Mouse (Mus musculus): ENCODE data around the gene Gm15517. TPM values are rescaled to one million over a fixed set of nuclear protein-coding genes. Genes with fewer than 3 reads are reported as not detected.
A peak's percentile ranks its signal among the peaks of the same experiment; 100 is the strongest.

Gm15517 gene
- polyA plus RNA-seq, 1 experiment from 2014 or later, result not detected

DNA sequence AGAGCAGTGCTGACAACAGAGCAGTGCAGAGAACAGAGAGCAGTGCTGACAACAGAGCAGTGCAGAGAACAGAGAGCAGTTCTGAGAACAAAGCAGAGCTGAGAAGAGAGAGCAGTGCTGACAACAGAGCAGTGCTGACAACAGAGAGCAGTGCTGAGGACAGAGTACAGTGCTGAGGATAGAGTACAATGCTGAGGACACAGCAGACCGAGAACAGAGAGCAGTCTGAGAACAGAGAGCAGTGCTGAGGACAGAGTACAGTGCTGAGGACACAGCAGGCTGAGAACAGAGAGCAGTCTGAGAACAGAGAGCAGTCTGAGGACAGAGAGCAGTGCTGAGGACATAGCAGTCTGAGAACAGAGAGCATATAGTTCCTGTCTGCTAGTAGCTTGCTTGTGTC lies 20.5 kb upstream of the Gm15517 start:
- no peaks in the 10 kb centered on the region for H3K9me3 ChIP-seq (ENCODE audit: control insufficient read depth)
- no peak for TF ChIP-seq CTCF (IDR thresholded peaks at IDR 0.05; ENCODE audit: low read depth)
- H3K27me3 ChIP-seq (replicated peaks; ENCODE audit: control insufficient read depth, insufficient read depth, low read length), result no peaks in the 10 kb centered on the region
- no peak overlapping the region for H3K9ac ChIP-seq (ENCODE audit: low read depth, low read length)
- no peak overlapping the region for H3K4me3 ChIP-seq (ENCODE audit: low read depth, low read length)
- no peak overlapping the region for H3K27ac ChIP-seq (ENCODE audit: low read depth, low read length)
- no peaks in the 10 kb centered on the region for H3K36me3 ChIP-seq (ENCODE audit: control insufficient read depth, insufficient read depth)
- 23% methylated on average over 1 of the region's 1 CpGs for WGBS
- no peak overlapping the region for H3K4me2 ChIP-seq (replicated peaks; ENCODE audit: low read depth)
- peaks cover 6% of the 10 kb centered on the region for H3K4me1 ChIP-seq (replicated peaks; ENCODE audit: control insufficient read depth, insufficient read depth, low read length)
- ATAC-seq, result no peak

DNA sequence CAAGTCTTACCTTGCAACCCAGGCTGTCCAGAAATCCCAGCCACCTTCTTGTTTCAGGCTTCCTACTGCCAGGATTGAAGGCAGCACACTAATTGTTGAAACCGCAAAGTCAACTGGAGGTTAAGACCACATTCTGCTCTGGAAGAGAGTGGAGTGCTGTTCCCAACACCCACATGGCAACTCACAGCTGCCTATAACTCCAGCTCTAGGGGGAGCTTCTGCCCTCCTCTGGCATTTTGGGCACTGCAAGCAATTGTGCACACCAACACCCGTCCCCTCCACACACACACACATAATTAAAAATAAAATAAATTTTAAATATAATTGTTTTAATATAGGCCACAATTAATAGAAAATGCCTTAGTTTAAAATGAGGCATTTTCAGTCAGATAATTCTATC lies 20.1 kb upstream of the Gm15517 start:
- H3K4me3 ChIP-seq (ENCODE audit: low read depth, low read length), result no peak overlapping the region
- WGBS, result 72% methylated on average over 2 of the region's 2 CpGs
- H3K4me1 ChIP-seq (replicated peaks; ENCODE audit: control insufficient read depth, insufficient read depth, low read length), result peaks cover 6% of the 10 kb centered on the region
- no peak overlapping the region for H3K9ac ChIP-seq (ENCODE audit: low read depth, low read length)
- no peaks in the 10 kb centered on the region for H3K36me3 ChIP-seq (ENCODE audit: control insufficient read depth, insufficient read depth)
- H3K27ac ChIP-seq (ENCODE audit: low read depth, low read length), result no peak overlapping the region
- H3K4me2 ChIP-seq (replicated peaks; ENCODE audit: low read depth), result no peak overlapping the region
- no peaks in the 10 kb centered on the region for H3K9me3 ChIP-seq (ENCODE audit: control insufficient read depth)
- TF ChIP-seq CTCF (IDR thresholded peaks at IDR 0.05; ENCODE audit: low read depth), result no peak
- H3K27me3 ChIP-seq (replicated peaks; ENCODE audit: control insufficient read depth, insufficient read depth, low read length), result no peaks in the 10 kb centered on the region
- ATAC-seq, result no peak

DNA sequence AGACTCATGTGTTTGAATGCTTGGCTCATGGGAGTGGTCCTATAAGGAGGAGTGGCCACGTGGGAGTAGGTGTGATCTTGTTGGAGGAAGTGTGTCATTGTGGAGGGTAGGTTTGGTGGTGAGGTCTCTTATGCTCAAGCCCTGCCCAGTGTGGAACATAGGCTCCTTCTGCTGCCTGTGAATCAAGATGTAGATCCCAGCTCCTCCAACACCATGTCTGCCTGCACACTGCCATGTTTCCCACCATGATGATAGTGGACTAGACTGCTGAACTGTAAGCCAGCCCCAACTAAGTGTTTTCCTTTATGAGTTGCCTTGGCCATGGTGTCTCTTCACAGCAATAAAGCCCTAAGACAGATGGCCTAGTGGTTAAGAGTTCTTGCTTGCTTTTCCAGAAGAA lies 17.2 kb upstream of the Gm15517 start:
- Histone ChIP-seq H3K9ac (ENCODE audit: low read depth, low read length) (no peak overlapping the region), H3K4me3 (ENCODE audit: low read depth, low read length) (no peak overlapping the region), H3K36me3 (ENCODE audit: control insufficient read depth, insufficient read depth) (peaks cover 9% of the 10 kb centered on the region; the same call in 1 of the 2 replicates), H3K4me2 (replicated peaks; ENCODE audit: low read depth) (no peak overlapping the region), H3K9me3 (ENCODE audit: control insufficient read depth) (no peaks in the 10 kb centered on the region), H3K4me1 (replicated peaks; ENCODE audit: control insufficient read depth, insufficient read depth, low read length) (peaks cover 6% of the 10 kb centered on the region), H3K27me3 (replicated peaks; ENCODE audit: control insufficient read depth, insufficient read depth, low read length) (no peaks in the 10 kb centered on the region), H3K27ac (ENCODE audit: low read depth, low read length) (no peak overlapping the region)
- ATAC-seq, result no peak
- 40% methylated on average over 1 of the region's 1 CpGs for WGBS
- no peak for TF ChIP-seq CTCF (IDR thresholded peaks at IDR 0.05; ENCODE audit: low read depth)

DNA sequence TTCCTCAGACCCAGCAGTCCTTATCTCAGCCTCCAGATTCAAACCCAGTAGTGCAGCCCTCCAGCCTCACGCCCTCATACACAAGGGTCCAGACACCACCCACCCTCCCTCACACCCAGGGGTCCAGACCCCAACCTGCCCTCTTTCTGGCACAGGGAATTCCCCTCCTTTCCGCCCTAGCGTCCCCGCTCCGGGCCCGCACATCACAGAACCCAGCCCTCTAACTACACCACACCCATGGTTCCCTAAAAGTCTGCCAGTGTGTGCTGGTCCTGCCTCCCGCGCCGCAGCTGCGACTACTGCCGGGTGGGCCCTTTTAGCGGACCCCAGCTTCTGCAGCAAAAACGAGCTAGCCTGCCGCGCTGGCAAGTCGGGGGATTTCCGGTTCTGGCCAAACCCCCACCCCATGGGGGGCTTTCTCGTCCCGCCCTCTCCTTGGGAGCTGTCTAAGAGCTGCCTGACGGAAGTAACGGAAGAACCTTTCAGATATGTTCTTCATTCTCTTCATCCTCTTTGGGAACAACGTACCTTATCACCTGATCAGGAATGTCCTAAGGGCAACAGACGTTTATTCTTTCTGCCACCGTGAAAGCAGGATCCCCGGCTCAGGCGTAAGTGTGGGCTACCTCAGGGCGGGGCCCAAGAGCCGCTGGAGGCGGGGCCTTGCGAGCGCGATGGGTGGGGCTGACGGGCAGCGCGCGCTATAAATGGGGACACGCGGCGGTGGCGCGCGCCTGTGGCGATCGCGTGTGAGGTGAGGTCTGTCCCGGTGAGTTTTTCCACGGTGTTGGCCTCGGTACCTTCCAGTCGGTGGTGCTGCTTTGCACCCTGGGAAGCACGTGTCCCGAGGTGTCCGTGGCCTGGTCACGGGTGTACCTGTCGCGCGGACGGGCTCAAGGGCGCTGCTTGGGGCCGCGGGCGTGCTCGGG lies 14.9 kb upstream of the Gm15517 start, which contains the start of the genes 1700028J19Rik and 2410002F23Rik:
Gene 1700028J19Rik, minus strand, starts transcription at position 641 of the 929 bp plus-strand sequence.
Gene 2410002F23Rik, plus strand, starts transcription at position 668 of the 929 bp plus-strand sequence.
- TF ChIP-seq CTCF (IDR thresholded peaks at IDR 0.05; ENCODE audit: low read depth), result 0 out of 2 replicates have a peak, but pooled peaks have one; percentile 11
- Histone ChIP-seq H3K27ac (ENCODE audit: low read depth, low read length) (peak within 1 kb of the TSS; percentile 90), H3K9me3 (ENCODE audit: control insufficient read depth) (no peaks in the 10 kb centered on the region), H3K4me3 (ENCODE audit: low read depth, low read length) (peak within 1 kb of the TSS; percentile 96), H3K4me2 (replicated peaks; ENCODE audit: low read depth) (peak within 1 kb of the TSS; percentile 85), H3K4me1 (replicated peaks; ENCODE audit: control insufficient read depth, insufficient read depth, low read length) (peaks cover 6% of the 10 kb centered on the region), H3K9ac (ENCODE audit: low read depth, low read length) (peak within 1 kb of the TSS; percentile 92), H3K27me3 (replicated peaks; ENCODE audit: control insufficient read depth, insufficient read depth, low read length) (no peaks in the 10 kb centered on the region), H3K36me3 (ENCODE audit: control insufficient read depth, insufficient read depth) (peaks cover 29% of the 10 kb centered on the region)
- peak; percentile 90 for ATAC-seq
- WGBS, result under 1% methylated on average over 62 of the region's 62 CpGs

DNA sequence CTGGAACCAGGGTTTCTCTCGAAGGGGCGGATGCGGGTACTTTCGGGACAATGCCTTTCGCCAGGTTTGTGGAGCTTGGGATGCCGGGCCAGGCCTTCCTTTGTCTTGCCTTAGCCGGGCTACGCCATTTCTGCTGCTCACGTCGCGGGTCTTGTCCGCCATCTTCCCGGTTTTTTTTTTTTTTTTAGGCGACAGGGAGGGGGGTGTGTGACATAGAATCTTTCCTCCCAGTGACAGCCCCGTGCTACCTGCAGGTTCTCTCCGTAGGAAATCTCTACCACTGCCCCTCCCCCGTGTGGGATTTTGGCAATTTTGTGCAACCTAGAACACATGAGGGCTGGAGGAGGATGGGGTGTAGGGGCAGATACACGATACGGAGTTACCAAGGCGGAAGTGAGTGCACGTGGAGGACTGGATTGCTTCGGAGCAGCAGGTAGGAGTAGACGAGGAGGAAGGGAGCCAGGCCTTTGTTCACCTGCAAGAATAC lies 14.2 kb upstream of the Gm15517 start:
- Histone ChIP-seq H3K4me1 (replicated peaks; ENCODE audit: control insufficient read depth, insufficient read depth, low read length) (peaks cover 6% of the 10 kb centered on the region), H3K4me2 (replicated peaks; ENCODE audit: low read depth) (peak overlapping the region; percentile 85), H3K9me3 (ENCODE audit: control insufficient read depth) (no peaks in the 10 kb centered on the region), H3K27ac (ENCODE audit: low read depth, low read length) (peak overlapping the region; percentile 90), H3K27me3 (replicated peaks; ENCODE audit: control insufficient read depth, insufficient read depth, low read length) (no peaks in the 10 kb centered on the region), H3K9ac (ENCODE audit: low read depth, low read length) (peak overlapping the region; percentile 92), H3K4me3 (ENCODE audit: low read depth, low read length) (peak overlapping the region; percentile 96), H3K36me3 (ENCODE audit: control insufficient read depth, insufficient read depth) (peaks cover 29% of the 10 kb centered on the region)
- no peak for TF ChIP-seq CTCF (IDR thresholded peaks at IDR 0.05; ENCODE audit: low read depth)
- under 1% methylated on average over 23 of the region's 23 CpGs for whole genome bisulfite sequencing
- peak; percentile 38 for ATAC-seq

DNA sequence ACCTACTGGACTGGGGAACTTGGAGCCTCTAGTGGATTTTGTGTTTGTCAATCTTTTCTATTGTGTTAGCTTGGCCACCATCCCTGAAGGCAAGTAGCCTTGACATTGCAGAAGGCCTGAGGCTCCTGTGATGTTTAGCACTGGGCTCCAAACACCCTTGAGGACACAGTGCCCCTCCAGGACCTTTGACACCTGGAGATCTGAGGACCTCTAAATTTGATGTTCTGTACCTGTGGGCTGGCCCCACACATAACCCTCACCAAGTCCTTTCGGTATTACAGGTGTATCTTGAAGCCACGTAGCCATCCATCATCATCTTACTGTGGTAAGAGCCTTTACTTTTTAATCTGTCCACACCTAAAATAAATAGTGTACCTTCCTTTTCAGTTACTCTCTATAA lies 13.3 kb upstream of the Gm15517 start:
- H3K4me2 ChIP-seq (replicated peaks; ENCODE audit: low read depth), result peak overlapping the region; percentile 85; the same call in 1 of the 2 replicates

More for the DNA sequence above, 13.3 kb upstream of the Gm15517 start:
- Histone ChIP-seq H3K4me1 (replicated peaks; ENCODE audit: control insufficient read depth, insufficient read depth, low read length) (peaks cover 6% of the 10 kb centered on the region), H3K4me3 (ENCODE audit: low read depth, low read length) (no peak overlapping the region), H3K9ac (ENCODE audit: low read depth, low read length) (no peak overlapping the region), H3K27me3 (replicated peaks; ENCODE audit: control insufficient read depth, insufficient read depth, low read length) (no peaks in the 10 kb centered on the region), H3K27ac (ENCODE audit: low read depth, low read length) (no peak overlapping the region), H3K9me3 (ENCODE audit: control insufficient read depth) (no peaks in the 10 kb centered on the region), H3K36me3 (ENCODE audit: control insufficient read depth, insufficient read depth) (peaks cover 38% of the 10 kb centered on the region)
- WGBS, result 58% methylated on average over 2 of the region's 2 CpGs
- no peak for TF ChIP-seq CTCF (IDR thresholded peaks at IDR 0.05; ENCODE audit: low read depth)
- no peak for ATAC-seq
